Mouse (Mus musculus): Measurements from ENCODE around the gene Carhsp1. TPM values are rescaled to one million over a fixed set of nuclear protein-coding genes. Genes with fewer than 3 reads are reported as not detected.
A peak's percentile ranks its signal among the peaks of the same experiment; 100 is the strongest.

Gene Carhsp1
- total and polyA plus RNA-seq, 3 experiments = 19.5 to 28.0 TPM; not detected in 1

GRCm38 (mm10) chr16:8630419-8630818 lies 41.5 kb downstream of the Carhsp1 start:
- H3K79me2 ChIP-seq (ENCODE audit: control insufficient read depth, insufficient read depth, low read length, poor library complexity) = peaks cover 7% of the 10 kb centered on the region
- H3K9me3 ChIP-seq (replicated peaks; ENCODE audit: insufficient read depth, low read length) = no peaks in the 10 kb centered on the region
- H3K4me3 ChIP-seq (ENCODE audit: control insufficient read depth in 1 of 2, insufficient read depth in 1 of 2, low read depth in 2 of 2, low read length in 2 of 2) = no peak overlapping the region
- TF ChIP-seq GABPA (IDR thresholded peaks at IDR 0.05; ENCODE audit: low read depth, low read length) (no peak), POLR2AphosphoS2 (IDR thresholded peaks at IDR 0.05; ENCODE audit: low read length) (peak; percentile 14; the same call in 1 of the 2 replicates), POLR2A (IDR thresholded peaks at IDR 0.05; ENCODE audit: control insufficient read depth in 1 of 2, insufficient read depth in 1 of 2, low read depth in 1 of 2, low read length in 2 of 2, poor library complexity in 1 of 2) (peak in 1 of 2 experiments; percentile 20; a peak in 1 of 4 replicates)
- H3K36me3 ChIP-seq (ENCODE audit: control insufficient read depth in 1 of 2, insufficient read depth in 2 of 2, low read length in 2 of 2) = peaks cover 1 to 4% of the 10 kb centered on the region in 2 experiments; a peak in 2 of 4 replicates
- H3K4me1 ChIP-seq (ENCODE audit: control insufficient read depth in 1 of 2, insufficient read depth in 2 of 2, low read length in 2 of 2) = peaks cover 0 to 6% of the 10 kb centered on the region in 2 experiments; a peak in 2 of 4 replicates
- DNase-seq (ENCODE audit: low read depth, low spot score) = peak; percentile 34
- peak overlapping the region; percentile 13; the same call in 1 of the 2 replicates for H3K27ac ChIP-seq (ENCODE audit: control insufficient read depth, low read depth, low read length)
- no peak overlapping the region for H3K9ac ChIP-seq (ENCODE audit: control insufficient read depth, low read depth, low read length, poor library complexity, severe bottlenecking)
- H3K27me3 ChIP-seq (ENCODE audit: control insufficient read depth in 1 of 2, insufficient read depth in 2 of 2, low read length in 2 of 2) = no peaks in the 10 kb centered on the region

- no peaks in the 10 kb centered on the region for H3K4me1 ChIP-seq (ENCODE audit: control insufficient read depth in 1 of 2, insufficient read depth in 2 of 2, low read length in 2 of 2)
- no peak overlapping the region for H3K4me3 ChIP-seq (ENCODE audit: control insufficient read depth in 1 of 2, insufficient read depth in 1 of 2, low read depth in 2 of 2, low read length in 2 of 2)
- no peak for TF ChIP-seq POLR2AphosphoS5 (IDR thresholded peaks at IDR 0.05; ENCODE audit: borderline replicate concordance, low read depth, low read length)
- no peak for TF ChIP-seq HCFC1 (IDR thresholded peaks at IDR 0.05; ENCODE audit: low read depth, low read length)
- no peak for TF ChIP-seq RCOR1 (IDR thresholded peaks at IDR 0.05; ENCODE audit: low read depth, low read length)
- no peak for TF ChIP-seq MEF2A (IDR thresholded peaks at IDR 0.05; ENCODE audit: extremely low read depth, insufficient replicate concordance, low read depth, low read length, poor library complexity, severe bottlenecking)
- TF ChIP-seq POLR2A (IDR thresholded peaks at IDR 0.05; ENCODE audit: control insufficient read depth in 1 of 2, insufficient read depth in 1 of 2, low read depth in 1 of 2, low read length in 2 of 2, poor library complexity in 1 of 2) = no peak
- no peak for TF ChIP-seq UBTF (IDR thresholded peaks at IDR 0.05; ENCODE audit: borderline replicate concordance, insufficient read depth, low read depth, low read length)
- TF ChIP-seq ZMIZ1 (IDR thresholded peaks at IDR 0.05; ENCODE audit: low read depth, low read length) = no peak
- TF ChIP-seq ZC3H11A (IDR thresholded peaks at IDR 0.05; ENCODE audit: low read depth, low read length) = no peak
- no peak for TF ChIP-seq NELFE (IDR thresholded peaks at IDR 0.05; ENCODE audit: low read depth, low read length)
- no peak overlapping the region for H3K9ac ChIP-seq (ENCODE audit: control insufficient read depth, low read depth, low read length, poor library complexity, severe bottlenecking)
- H3K27ac ChIP-seq (ENCODE audit: control insufficient read depth, low read depth, low read length) = no peak overlapping the region
- H3K36me3 ChIP-seq (ENCODE audit: control insufficient read depth in 1 of 2, insufficient read depth in 2 of 2, low read length in 2 of 2) = no peaks in the 10 kb centered on the region
- H3K79me2 ChIP-seq (ENCODE audit: control insufficient read depth, insufficient read depth, low read length, poor library complexity) = no peaks in the 10 kb centered on the region
- H3K27me3 ChIP-seq (ENCODE audit: control insufficient read depth in 1 of 2, insufficient read depth in 2 of 2, low read length in 2 of 2) = no peaks in the 10 kb centered on the region
- no peak for DNase-seq (ENCODE audit: low read depth, low spot score)
- H3K9me3 ChIP-seq (replicated peaks; ENCODE audit: insufficient read depth, low read length) = no peaks in the 10 kb centered on the region
These were observed 51.4 kb downstream of the Carhsp1 start for GRCm38 (mm10) chr16:8620315-8621115.

Data from MEL (cell line).